Mouse (Mus musculus) Patski (cell line): ENCODE results near the gene Defa36. TPM values are rescaled to one million over a fixed set of nuclear protein-coding genes. Genes with fewer than 3 reads are reported as not detected.
"Not testable (repeated sequence)": the region's sequence is repeated elsewhere in the genome, so short reads cannot be mapped to it uniquely, and the experiment has no call there.

Experiments
- ATAC-seq: fragments of 100-300 bp; one replicate; pipeline ENCODE4 v1.8.0; 2021
- CTCF ChIA-PET: fragments of 350-600 bp; sonication (Branson Sonifier 250); formaldehyde crosslinking; loops from one replicate; lab custom pipeline; 2022; ENCODE audit warnings: inconsistent platforms; lab: Charles Lee
- POLR2A ChIA-PET: fragments of 350-600 bp; sonication (Branson Sonifier 250); formaldehyde crosslinking; loops from one replicate; lab custom pipeline; 2022; ENCODE audit warnings: antibody characterized with exemption, inconsistent platforms; lab: Charles Lee
- DNase-seq: peaks from one replicate; pipeline ENCODE4 v3.0.0-alpha.2; 2011; ENCODE audit warnings: low read depth, low spot score
- H3K27me3 ChIP-seq: fragments of 371-371 bp; one replicate; pipeline ENCODE4 v1.5.1; 2021
- in situ Hi-C: fragments of 300-500 bp; cut with MboI; formaldehyde crosslinking; loops from 3 replicates; pipeline ENCODE4 v1.11.1; 2018; ENCODE audit warnings: low pct_unique_long_range_greater_than_20kb, mixed read lengths
- polyA plus RNA-seq: library from polyadenylated mRNA; unstranded; gene quantifications from one replicate; pipeline ENCODE4 v1.2.3, GENCODE M21; 2021

The Defa36 gene
- not detected for polyA plus RNA-seq

DNA sequence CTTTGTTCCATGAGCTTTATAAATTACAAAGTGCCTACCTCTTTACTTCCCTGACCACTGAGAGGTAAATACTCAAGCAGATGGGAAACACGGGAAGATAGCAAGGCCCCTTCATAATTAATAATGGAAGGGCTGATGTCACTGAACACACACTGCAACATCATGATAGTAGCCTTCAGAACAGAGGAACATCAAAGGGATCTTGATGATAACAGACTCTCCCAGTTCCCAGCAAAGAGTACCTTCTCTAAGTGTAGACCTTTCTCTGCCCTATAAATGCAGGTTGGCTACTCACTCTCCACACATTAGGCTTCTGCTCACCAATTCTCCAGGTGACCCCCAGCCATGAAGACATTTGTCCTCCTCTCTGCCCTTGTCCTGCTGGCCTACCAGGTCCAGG, at the start of gene Defa36:
Defa36 (plus strand) TSS at position 301 of the 400 bp plus-strand sequence.
- ATAC-seq, CTCF ChIA-PET, POLR2A ChIA-PET, DNase-seq, in situ Hi-C loops, H3K27me3 ChIP-seq: not testable (repeated sequence)

DNA sequence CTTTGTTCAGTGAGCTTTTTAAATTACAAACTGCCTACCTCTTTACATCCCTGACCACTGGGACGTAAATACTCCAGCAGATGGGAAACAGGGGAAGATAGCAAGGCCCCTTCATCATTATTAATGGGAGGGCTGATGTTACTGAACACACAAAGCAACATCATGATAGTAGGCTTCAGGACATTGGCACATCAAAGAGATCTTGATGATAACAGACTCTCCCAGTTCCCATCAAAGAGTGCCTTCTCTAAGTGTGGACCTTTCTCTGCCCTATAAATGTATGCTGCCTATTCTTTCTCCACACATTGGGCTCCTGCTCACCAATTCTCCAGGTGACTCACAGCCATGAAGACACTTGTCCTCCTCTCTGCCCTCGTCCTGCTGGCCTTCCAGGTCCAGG, 49.0 kb upstream of the Defa36 start, which contains the start of gene Defa2:
Defa2 (plus strand) TSS at position 301 of the 400 bp plus-strand sequence.
- CTCF ChIA-PET, H3K27me3 ChIP-seq, in situ Hi-C loops, ATAC-seq, POLR2A ChIA-PET, DNase-seq: not testable (repeated sequence)

DNA sequence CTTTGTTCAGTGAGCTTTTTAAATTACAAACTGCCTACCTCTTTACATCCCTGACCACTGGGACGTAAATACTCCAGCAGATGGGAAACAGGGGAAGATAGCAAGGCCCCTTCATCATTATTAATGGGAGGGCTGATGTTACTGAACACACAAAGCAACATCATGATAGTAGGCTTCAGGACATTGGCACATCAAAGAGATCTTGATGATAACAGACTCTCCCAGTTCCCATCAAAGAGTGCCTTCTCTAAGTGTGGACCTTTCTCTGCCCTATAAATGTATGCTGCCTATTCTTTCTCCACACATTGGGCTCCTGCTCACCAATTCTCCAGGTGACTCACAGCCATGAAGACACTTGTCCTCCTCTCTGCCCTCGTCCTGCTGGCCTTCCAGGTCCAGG, 35.7 kb upstream of the Defa36 start, which contains the start of gene Defa33:
Defa33 (plus strand) TSS at position 301 of the 400 bp plus-strand sequence.
- DNase-seq, ATAC-seq, CTCF ChIA-PET, POLR2A ChIA-PET, in situ Hi-C loops, H3K27me3 ChIP-seq: not testable (repeated sequence)

DNA sequence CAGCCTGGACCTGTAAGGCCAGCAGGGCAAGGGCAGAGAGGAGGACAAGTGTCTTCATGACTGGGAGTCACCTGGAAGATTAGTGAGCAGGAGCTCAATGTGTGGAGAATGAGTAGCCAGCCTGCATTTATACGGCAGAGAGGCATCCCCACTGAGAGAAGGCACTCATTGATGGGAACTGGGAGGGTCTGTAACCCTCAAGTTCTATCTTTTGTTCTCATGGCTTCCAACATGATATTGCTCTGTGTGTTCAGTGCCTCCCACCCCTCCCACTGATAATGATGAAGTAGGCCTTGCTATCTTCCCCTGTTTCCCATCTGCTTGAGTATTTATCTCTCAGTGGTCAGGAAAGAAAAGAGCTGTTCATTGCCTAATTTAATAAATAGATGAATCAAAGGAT, 29.2 kb downstream of the Defa36 start, which contains the start of gene Gm7849:
Gm7849 (minus strand) TSS at position 101 of the 400 bp plus-strand sequence.
- CTCF ChIA-PET, ATAC-seq, H3K27me3 ChIP-seq, DNase-seq, in situ Hi-C loops, POLR2A ChIA-PET: not testable (repeated sequence)

Other genes with a start within 250 kb of the Defa36 start
- gene Defa31, start 235.8 kb upstream of the Defa36 start, polyA plus RNA-seq = not detected
- gene Gm15293, start 225.8 kb upstream of the Defa36 start, polyA plus RNA-seq = not detected
- gene Gm15292, start 177.7 kb upstream of the Defa36 start, polyA plus RNA-seq = not detected
- gene Defa27, start 111.9 kb upstream of the Defa36 start, polyA plus RNA-seq = not detected
- not detected for gene Defa29, start 100.4 kb upstream of the Defa36 start, polyA plus RNA-seq
- not detected for gene Defa2, start 48.9 kb upstream of the Defa36 start, polyA plus RNA-seq
- not detected for gene Defa33, start 35.6 kb upstream of the Defa36 start, polyA plus RNA-seq
- not detected for gene Gm7849, start 29.1 kb downstream of the Defa36 start, polyA plus RNA-seq
- gene Defa20, start 81.8 kb downstream of the Defa36 start, polyA plus RNA-seq = not detected
- gene Defa32, start 101.6 kb downstream of the Defa36 start, polyA plus RNA-seq = not detected
- gene Defa37, start 138.0 kb downstream of the Defa36 start, polyA plus RNA-seq = not detected
- gene Defa28, start 155.6 kb downstream of the Defa36 start, polyA plus RNA-seq = not detected
- gene Gm7861, start 167.1 kb downstream of the Defa36 start, polyA plus RNA-seq = not detected
- not detected for gene Defa26, start 190.8 kb downstream of the Defa36 start, polyA plus RNA-seq
- not detected for gene Defa17, start 228.4 kb downstream of the Defa36 start, polyA plus RNA-seq
- not detected for gene Defa34, start 238.4 kb downstream of the Defa36 start, polyA plus RNA-seq